Mouse (Mus musculus) kidney, adult 2 months (tissue): ENCODE results near the gene Lims1. TPM values are rescaled to one million over a fixed set of nuclear protein-coding genes. Genes with fewer than 3 reads are reported as not detected.
A peak's percentile ranks its signal among the peaks of the same experiment; 100 is the strongest.

Source experiments
- DNase-seq: peaks from one replicate; pipeline ENCODE4 v3.0.0; 2021
- H3K27ac ChIP-seq: fragments of 200-500 bp; 2 replicates; pipeline ENCODE4 v1.5.1; 2012; ENCODE audit warnings: low read depth, low read length, control low read depth, inconsistent platforms; ENCODE audit not compliant: insufficient read depth
- H3K27me3 ChIP-seq: fragments of 200-500 bp; replicated peaks from 2 replicates; pipeline ENCODE4 v1.6.1; 2012; ENCODE audit warnings: mild to moderate bottlenecking, moderate library complexity, low read length, inconsistent platforms; ENCODE audit not compliant: control insufficient read depth, insufficient read depth
- H3K36me3 ChIP-seq: fragments of 200-500 bp; 2 replicates; pipeline ENCODE4 v1.6.1; 2012; ENCODE audit warnings: mild to moderate bottlenecking, moderate library complexity, low read length, inconsistent platforms; ENCODE audit not compliant: control insufficient read depth, insufficient read depth
- H3K4me1 ChIP-seq: fragments of 200-500 bp; 2 replicates; pipeline ENCODE4 v1.6.1; 2011; ENCODE audit warnings: low read length; ENCODE audit not compliant: control insufficient read depth, insufficient read depth
- H3K4me3 ChIP-seq: fragments of 200-500 bp; 2 replicates; pipeline ENCODE4 v1.5.1; 2011; ENCODE audit warnings: mild to moderate bottlenecking, low read depth, low read length, control low read depth; ENCODE audit not compliant: insufficient read depth
- CTCF ChIP-seq: fragments of 200-500 bp; conservative IDR thresholded peaks from 2 replicates; pipeline ENCODE4 v1.5.1; 2011; ENCODE audit warnings: low read depth, mild to moderate bottlenecking, control low read depth, low read length, moderate library complexity, mixed read lengths; ENCODE audit not compliant: insufficient read depth, insufficient read length
- POLR2A ChIP-seq: fragments of 200-500 bp; IDR thresholded peaks from one replicate; pipeline ENCODE4 v1.6.1; 2011; ENCODE audit warnings: low read depth, low read length, control low read depth
- WGBS: fragments of 180-500 bp; shearing (Covaris S2); methylation state at CpG from one replicate; pipeline ENCODE4 v1.1.7; 2018; 5-methylcytosine and 5-hydroxymethylcytosine counted together
- polyA plus RNA-seq: library from polyadenylated mRNA; depleted of rRNA; stranded (reverse); fragments of >200 nt; gene quantifications from 2 replicates; pipeline ENCODE4 v1.2.3, GENCODE M21; 2012

The Lims1 gene
- polyA plus RNA-seq, 1 experiment, result 16.1 TPM

DNA sequence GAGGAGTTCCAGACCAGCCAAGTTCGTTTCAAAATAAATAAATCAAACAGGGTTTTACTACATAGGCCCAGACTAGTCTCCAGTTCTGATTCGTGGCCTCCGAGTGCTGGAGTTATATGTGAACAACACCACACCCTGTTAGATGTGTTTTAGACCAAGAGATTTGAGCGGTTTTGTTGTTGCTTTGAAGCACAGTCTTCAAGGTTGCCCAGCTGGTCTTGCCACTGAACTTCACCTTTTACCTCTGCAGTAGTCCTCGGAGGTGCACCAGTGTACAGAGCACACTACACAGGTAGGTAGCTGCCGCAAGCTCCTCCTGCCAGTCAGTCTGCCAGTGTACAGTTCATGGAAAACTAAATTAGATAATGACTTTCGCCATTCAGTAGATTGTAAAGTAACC, 36.7 kb downstream of the Lims1 start:
- 70% methylated on average over 7 of the region's 7 CpGs for WGBS
- Histone ChIP-seq H3K27ac (no peak overlapping the region), H3K4me1 (peaks cover 3% of the 10 kb centered on the region; the same call in 1 of the 2 replicates), H3K4me3 (no peak overlapping the region), H3K36me3 (no peaks in the 10 kb centered on the region), H3K27me3 (no peaks in the 10 kb centered on the region)
- TF ChIP-seq POLR2A (no peak), CTCF (no peak)
- no peak for DNase-seq

DNA sequence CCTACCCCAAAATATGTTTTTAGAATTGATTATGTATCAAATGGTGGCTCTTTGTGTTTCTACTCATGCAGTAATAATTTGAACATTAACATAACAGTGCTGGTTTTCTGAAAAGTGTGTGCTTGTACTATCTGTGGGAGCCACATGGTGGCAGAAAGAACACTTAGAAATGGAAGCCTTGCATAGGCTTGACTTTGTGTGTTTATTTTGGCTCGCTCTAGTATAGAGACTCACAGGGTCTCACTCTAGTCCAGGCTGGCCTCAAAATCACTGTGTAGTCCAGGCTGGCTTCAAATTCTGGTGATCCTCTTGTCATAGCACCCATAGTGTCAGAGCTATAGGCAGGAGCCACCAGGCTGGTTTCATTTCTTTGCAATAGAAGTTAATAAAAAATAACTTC, 39.5 kb downstream of the Lims1 start:
- H3K36me3 ChIP-seq, result no peaks in the 10 kb centered on the region
- no peak overlapping the region for H3K4me3 ChIP-seq
- DNase-seq, result peak; percentile 30
- no peak overlapping the region for H3K27ac ChIP-seq
- no peak for TF ChIP-seq CTCF
- TF ChIP-seq POLR2A, result no peak
- H3K4me1 ChIP-seq, result peaks cover 5% of the 10 kb centered on the region; the same call in 1 of the 2 replicates
- 36% methylated on average over 1 of the region's 1 CpGs for WGBS
- H3K27me3 ChIP-seq, result no peaks in the 10 kb centered on the region

DNA sequence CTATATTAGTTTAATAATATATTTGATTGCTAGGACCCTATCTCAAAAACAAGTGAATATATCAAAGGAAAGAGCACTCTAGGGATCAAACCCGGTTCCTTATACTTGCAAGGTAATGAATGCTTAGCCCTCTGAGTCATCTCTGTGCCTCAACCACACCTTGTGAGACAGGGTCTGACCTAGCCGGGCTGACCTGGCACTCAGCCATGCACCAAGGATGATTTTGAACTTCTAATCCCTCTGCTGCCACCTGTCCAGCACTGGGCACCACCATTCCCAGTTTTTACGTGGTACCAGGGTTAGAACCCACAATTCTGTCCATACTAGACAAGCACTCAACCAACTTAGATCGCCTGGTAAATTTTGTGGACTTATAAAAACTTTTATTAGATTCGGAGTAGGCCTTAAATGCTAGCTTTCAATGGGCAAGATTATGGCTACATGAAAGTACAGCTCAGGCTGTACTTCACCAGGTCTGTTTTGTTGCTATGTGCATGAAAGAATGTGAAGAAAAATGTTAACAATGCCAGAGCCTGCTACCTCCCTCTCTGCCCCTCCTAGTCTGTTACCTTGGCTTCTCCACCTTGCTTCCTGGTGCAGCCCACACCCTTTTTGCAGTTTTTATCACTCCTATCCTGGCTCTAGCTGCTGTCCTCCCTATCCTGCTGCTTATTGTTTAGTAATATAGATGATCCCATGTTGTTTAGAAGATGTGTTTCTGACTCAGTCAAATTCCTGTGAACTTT, 41.7 kb downstream of the Lims1 start:
- H3K4me1 ChIP-seq, result peaks cover 5% of the 10 kb centered on the region; the same call in 1 of the 2 replicates
- no peak for DNase-seq
- H3K27me3 ChIP-seq, result no peaks in the 10 kb centered on the region
- H3K36me3 ChIP-seq, result no peaks in the 10 kb centered on the region
- 61% methylated on average over 5 of the region's 5 CpGs for WGBS
- H3K4me3 ChIP-seq, result no peak overlapping the region
- H3K27ac ChIP-seq, result no peak overlapping the region
- TF ChIP-seq CTCF (no peak), POLR2A (no peak)

GRCm38 (mm10) chr10:58368791-58369706, 45.8 kb downstream of the Lims1 start:
- H3K4me1 ChIP-seq, result peaks cover 13% of the 10 kb centered on the region
- H3K27ac ChIP-seq, result peak overlapping the region; percentile 50; the same call in 1 of the 2 replicates
- no peaks in the 10 kb centered on the region for H3K27me3 ChIP-seq
- H3K4me3 ChIP-seq, result no peak overlapping the region
- WGBS, result 84% methylated on average over 7 of the region's 7 CpGs
- DNase-seq, result no peak
- no peaks in the 10 kb centered on the region for H3K36me3 ChIP-seq
- TF ChIP-seq POLR2A (no peak), CTCF (no peak)

- DNase-seq, result no peak
- whole genome bisulfite sequencing, result 48% methylated on average over 3 of the region's 3 CpGs
- no peaks in the 10 kb centered on the region for H3K27me3 ChIP-seq
- no peak overlapping the region for H3K4me3 ChIP-seq
- no peak overlapping the region for H3K27ac ChIP-seq
- TF ChIP-seq CTCF (no peak), POLR2A (no peak)
- H3K4me1 ChIP-seq, result peaks cover 13% of the 10 kb centered on the region
- no peaks in the 10 kb centered on the region for H3K36me3 ChIP-seq
These were observed 46.4 kb downstream of the Lims1 start for GRCm38 (mm10) chr10:58369707-58370093.

- Histone ChIP-seq H3K4me3 (no peak overlapping the region), H3K27ac (peak overlapping the region; percentile 71), H3K27me3 (no peaks in the 10 kb centered on the region), H3K36me3 (no peaks in the 10 kb centered on the region), H3K4me1 (peaks cover 12% of the 10 kb centered on the region)
- peak; percentile 39 for DNase-seq
- TF ChIP-seq POLR2A (no peak), CTCF (no peak)
These were observed 46.9 kb downstream of the Lims1 start for GRCm38 (mm10) chr10:58370143-58370542.

DNA sequence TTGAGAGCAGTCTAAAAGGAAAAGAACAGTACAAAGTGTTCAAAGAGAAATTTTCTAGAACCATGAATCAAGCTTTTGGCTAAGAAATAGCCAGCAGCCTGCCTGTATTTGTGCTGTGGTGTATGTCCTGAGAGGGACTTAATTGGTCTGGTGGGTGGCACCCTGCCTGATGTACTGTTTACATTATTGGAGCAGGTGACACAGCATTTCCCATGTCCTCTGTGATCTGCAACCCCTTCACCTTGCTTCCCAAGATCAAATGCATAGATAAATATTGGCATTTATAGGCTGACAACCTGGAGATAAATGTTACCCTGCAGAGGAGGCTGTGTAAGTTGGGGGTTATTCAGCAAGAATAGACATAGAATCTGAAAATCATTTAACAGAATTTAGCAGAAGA, 47.3 kb downstream of the Lims1 start:
- TF ChIP-seq POLR2A (no peak), CTCF (no peak)
- no peaks in the 10 kb centered on the region for H3K27me3 ChIP-seq
- no peak overlapping the region for H3K4me3 ChIP-seq
- no peak for DNase-seq
- H3K27ac ChIP-seq, result peak overlapping the region; percentile 71; the same call in 1 of the 2 replicates
- H3K36me3 ChIP-seq, result no peaks in the 10 kb centered on the region
- peaks cover 11% of the 10 kb centered on the region for H3K4me1 ChIP-seq
